Mouse (Mus musculus): ENCODE results near the gene Vash1. TPM values are rescaled to one million over a fixed set of nuclear protein-coding genes. Genes with fewer than 3 reads are reported as not detected.

Gene Vash1
- polyA plus RNA-seq, 1 experiment = 3.0 TPM

DNA sequence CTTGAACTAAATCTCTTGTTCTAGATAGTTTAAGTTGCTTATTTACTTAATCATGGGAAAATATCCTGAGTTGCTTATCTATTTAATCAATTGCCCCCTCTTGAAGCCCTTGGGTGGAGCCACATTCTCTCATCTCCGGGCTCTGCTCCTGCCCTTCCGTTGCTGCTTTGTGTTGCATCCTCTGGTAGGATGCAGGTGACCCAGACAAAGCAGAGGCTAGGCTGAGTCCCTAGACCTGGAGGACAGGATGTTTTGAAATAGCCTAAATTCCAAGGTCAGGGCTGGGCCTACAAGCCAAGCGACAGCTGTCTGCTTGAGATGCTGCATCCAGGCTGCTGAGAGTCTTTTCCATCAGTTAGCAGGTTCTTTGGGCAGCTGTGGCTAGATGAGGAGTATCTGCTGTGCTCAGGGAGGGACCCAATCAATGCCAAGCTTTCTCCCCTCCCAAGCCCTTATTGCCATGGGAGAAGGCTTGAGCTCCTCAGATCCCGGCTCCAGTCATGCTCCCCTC is 9.0 kb downstream of the Vash1 start:
- Histone ChIP-seq H3K27me3 (ENCODE audit: control insufficient read depth, insufficient read depth, low read length) (no peaks in the 10 kb centered on the region), H3K4me3 (ENCODE audit: control insufficient read depth, insufficient read depth, low read length) (no peak overlapping the region), H3K36me3 (ENCODE audit: control insufficient read depth, insufficient read depth, low read length) (no peaks in the 10 kb centered on the region), H3K4me1 (replicated peaks; ENCODE audit: control insufficient read depth, insufficient read depth, low read length) (peaks cover 16% of the 10 kb centered on the region), H3K27ac (ENCODE audit: control insufficient read depth, insufficient read depth, low read length) (no peak overlapping the region)
- DNase-seq = no peak
- WGBS = 38% methylated on average over 4 of the region's 4 CpGs
- no peak for TF ChIP-seq CTCF (IDR thresholded peaks at IDR 0.05; ENCODE audit: borderline replicate concordance, control insufficient read depth, extremely low read depth, insufficient read depth, low read length, poor library complexity)
- no peak for TF ChIP-seq POLR2A (IDR thresholded peaks at IDR 0.05; ENCODE audit: control insufficient read depth, extremely low read depth, insufficient read depth, low read length, poor library complexity)

GRCm38 (mm10) chr12:86687971-86688573 is 9.6 kb downstream of the Vash1 start:
- 95% methylated on average over 4 of the region's 4 CpGs for WGBS
- no peak for DNase-seq
- Histone ChIP-seq H3K36me3 (ENCODE audit: control insufficient read depth, insufficient read depth, low read length) (no peaks in the 10 kb centered on the region), H3K27me3 (ENCODE audit: control insufficient read depth, insufficient read depth, low read length) (no peaks in the 10 kb centered on the region), H3K4me3 (ENCODE audit: control insufficient read depth, insufficient read depth, low read length) (no peak overlapping the region), H3K27ac (ENCODE audit: control insufficient read depth, insufficient read depth, low read length) (no peak overlapping the region), H3K4me1 (replicated peaks; ENCODE audit: control insufficient read depth, insufficient read depth, low read length) (peaks cover 22% of the 10 kb centered on the region)
- TF ChIP-seq POLR2A (IDR thresholded peaks at IDR 0.05; ENCODE audit: control insufficient read depth, extremely low read depth, insufficient read depth, low read length, poor library complexity) = no peak

- Histone ChIP-seq H3K4me3 (ENCODE audit: control insufficient read depth, insufficient read depth, low read length) (no peak overlapping the region), H3K4me1 (replicated peaks; ENCODE audit: control insufficient read depth, insufficient read depth, low read length) (peaks cover 28% of the 10 kb centered on the region), H3K36me3 (ENCODE audit: control insufficient read depth, insufficient read depth, low read length) (no peaks in the 10 kb centered on the region), H3K27ac (ENCODE audit: control insufficient read depth, insufficient read depth, low read length) (no peak overlapping the region), H3K27me3 (ENCODE audit: control insufficient read depth, insufficient read depth, low read length) (no peaks in the 10 kb centered on the region)
- 98% methylated on average over 27 of the region's 27 CpGs for WGBS
- no peak for DNase-seq
- TF ChIP-seq POLR2A (IDR thresholded peaks at IDR 0.05; ENCODE audit: control insufficient read depth, extremely low read depth, insufficient read depth, low read length, poor library complexity) = no peak
- TF ChIP-seq CTCF (IDR thresholded peaks at IDR 0.05; ENCODE audit: borderline replicate concordance, control insufficient read depth, extremely low read depth, insufficient read depth, low read length, poor library complexity) = no peak
These were observed 10.4 kb downstream of the Vash1 start for GRCm38 (mm10) chr12:86688917-86689316.

DNA sequence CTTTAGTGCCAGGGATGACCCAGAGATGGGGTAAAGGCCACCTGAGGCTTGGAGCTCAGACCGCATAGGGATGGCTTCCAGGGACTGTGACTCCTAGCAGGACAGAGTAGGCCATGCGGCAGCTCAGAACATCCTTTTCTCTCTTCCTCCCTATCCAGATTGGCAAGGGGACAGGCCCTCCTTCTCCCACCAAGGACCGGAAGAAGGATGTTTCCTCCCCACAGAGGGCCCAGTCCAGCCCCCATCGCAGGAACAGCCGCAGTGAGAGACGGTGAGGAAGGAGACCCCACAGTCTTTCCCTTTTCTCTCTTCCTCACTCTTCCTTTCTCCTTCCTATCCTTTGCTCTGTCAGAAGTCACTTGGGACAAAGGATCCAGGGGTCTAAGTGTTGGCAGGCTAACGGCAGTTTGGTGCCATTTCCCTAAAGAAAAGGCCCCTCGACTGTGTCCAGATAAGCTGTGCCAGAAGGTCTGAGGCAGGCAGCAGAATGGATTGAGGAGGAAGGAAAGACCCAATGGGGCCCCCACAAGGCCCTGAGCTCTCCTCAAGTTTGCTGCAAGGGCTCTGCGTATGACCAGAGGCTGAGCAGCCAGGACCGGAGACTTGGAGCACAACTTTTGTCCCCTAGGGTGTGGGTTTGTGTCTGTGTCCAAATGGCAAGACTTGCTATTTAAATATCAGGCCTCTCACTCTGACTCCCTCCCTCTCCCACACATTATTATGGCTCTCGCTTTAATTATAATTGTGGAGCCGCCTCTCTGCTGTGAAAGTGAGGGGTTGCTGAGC is 12.4 kb downstream of the Vash1 start:
- Histone ChIP-seq H3K27me3 (ENCODE audit: control insufficient read depth, insufficient read depth, low read length) (no peaks in the 10 kb centered on the region), H3K27ac (ENCODE audit: control insufficient read depth, insufficient read depth, low read length) (no peak overlapping the region), H3K36me3 (ENCODE audit: control insufficient read depth, insufficient read depth, low read length) (no peaks in the 10 kb centered on the region), H3K4me3 (ENCODE audit: control insufficient read depth, insufficient read depth, low read length) (no peak overlapping the region), H3K4me1 (replicated peaks; ENCODE audit: control insufficient read depth, insufficient read depth, low read length) (peaks cover 28% of the 10 kb centered on the region)
- no peak for DNase-seq
- WGBS = 86% methylated on average over 12 of the region's 12 CpGs
- TF ChIP-seq POLR2A (IDR thresholded peaks at IDR 0.05; ENCODE audit: control insufficient read depth, extremely low read depth, insufficient read depth, low read length, poor library complexity) (no peak), CTCF (IDR thresholded peaks at IDR 0.05; ENCODE audit: borderline replicate concordance, control insufficient read depth, extremely low read depth, insufficient read depth, low read length, poor library complexity) (no peak)

DNA sequence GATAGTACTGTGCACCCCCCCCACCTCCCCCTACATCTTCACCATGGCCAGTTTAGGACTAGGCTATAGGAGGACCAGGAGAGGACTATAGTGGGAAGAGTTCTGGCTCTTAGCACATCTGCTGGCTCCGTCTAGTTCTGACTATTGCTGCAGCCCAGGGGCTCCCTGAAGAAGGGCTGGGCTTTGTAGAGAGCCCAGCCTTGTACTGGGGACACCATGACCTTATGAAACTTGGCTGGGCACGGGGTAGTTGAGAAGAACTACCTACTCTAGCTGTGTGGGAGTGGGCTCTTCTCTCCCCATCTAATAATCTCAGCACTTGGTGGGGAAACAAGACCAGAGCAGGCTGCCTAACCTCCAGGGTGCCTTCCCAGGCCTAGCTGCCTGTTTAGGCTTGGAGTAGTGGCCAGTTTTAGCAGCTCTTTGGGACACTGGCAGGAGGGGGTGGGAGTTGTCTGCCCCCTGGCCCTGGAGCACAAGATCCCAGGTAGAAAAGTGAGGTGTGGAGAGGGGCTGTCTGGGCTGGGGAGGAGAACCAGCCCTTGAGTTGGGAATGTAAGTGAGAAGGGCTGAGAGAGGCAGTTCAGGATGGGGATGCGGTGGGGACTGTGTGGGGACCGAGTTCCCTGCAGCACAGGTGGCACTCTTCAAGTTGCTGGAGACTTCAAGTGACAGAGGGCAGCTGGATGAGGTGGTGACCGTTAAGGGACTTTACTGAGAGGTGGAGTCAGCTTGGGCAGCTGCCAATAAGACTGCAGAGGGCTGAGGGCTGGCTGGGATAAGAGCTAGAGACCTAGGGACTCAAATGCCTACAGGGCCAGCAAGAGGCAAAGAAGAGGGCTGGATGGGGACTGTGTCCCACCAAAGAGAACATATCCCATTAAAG is 14.2 kb downstream of the Vash1 start:
- TF ChIP-seq CTCF (IDR thresholded peaks at IDR 0.05; ENCODE audit: borderline replicate concordance, control insufficient read depth, extremely low read depth, insufficient read depth, low read length, poor library complexity) (no peak), POLR2A (IDR thresholded peaks at IDR 0.05; ENCODE audit: control insufficient read depth, extremely low read depth, insufficient read depth, low read length, poor library complexity) (no peak)
- H3K27ac ChIP-seq (ENCODE audit: control insufficient read depth, insufficient read depth, low read length) = no peak overlapping the region
- H3K27me3 ChIP-seq (ENCODE audit: control insufficient read depth, insufficient read depth, low read length) = no peaks in the 10 kb centered on the region
- H3K4me1 ChIP-seq (replicated peaks; ENCODE audit: control insufficient read depth, insufficient read depth, low read length) = peaks cover 18% of the 10 kb centered on the region
- no peaks in the 10 kb centered on the region for H3K36me3 ChIP-seq (ENCODE audit: control insufficient read depth, insufficient read depth, low read length)
- no peak overlapping the region for H3K4me3 ChIP-seq (ENCODE audit: control insufficient read depth, insufficient read depth, low read length)
- no peak for DNase-seq
- WGBS = 69% methylated on average over 5 of the region's 5 CpGs

- Histone ChIP-seq H3K27me3 (ENCODE audit: control insufficient read depth, insufficient read depth, low read length) (no peaks in the 10 kb centered on the region), H3K36me3 (ENCODE audit: control insufficient read depth, insufficient read depth, low read length) (no peaks in the 10 kb centered on the region), H3K4me3 (ENCODE audit: control insufficient read depth, insufficient read depth, low read length) (no peak overlapping the region), H3K27ac (ENCODE audit: control insufficient read depth, insufficient read depth, low read length) (no peak overlapping the region), H3K4me1 (replicated peaks; ENCODE audit: control insufficient read depth, insufficient read depth, low read length) (peaks cover 17% of the 10 kb centered on the region)
- TF ChIP-seq CTCF (IDR thresholded peaks at IDR 0.05; ENCODE audit: borderline replicate concordance, control insufficient read depth, extremely low read depth, insufficient read depth, low read length, poor library complexity) (no peak), POLR2A (IDR thresholded peaks at IDR 0.05; ENCODE audit: control insufficient read depth, extremely low read depth, insufficient read depth, low read length, poor library complexity) (no peak)
- no peak for DNase-seq
These were observed 14.9 kb downstream of the Vash1 start for GRCm38 (mm10) chr12:86693389-86693788.
